Mouse (Mus musculus): ENCODE results near the gene Oit1.

The Oit1 gene

DNA sequence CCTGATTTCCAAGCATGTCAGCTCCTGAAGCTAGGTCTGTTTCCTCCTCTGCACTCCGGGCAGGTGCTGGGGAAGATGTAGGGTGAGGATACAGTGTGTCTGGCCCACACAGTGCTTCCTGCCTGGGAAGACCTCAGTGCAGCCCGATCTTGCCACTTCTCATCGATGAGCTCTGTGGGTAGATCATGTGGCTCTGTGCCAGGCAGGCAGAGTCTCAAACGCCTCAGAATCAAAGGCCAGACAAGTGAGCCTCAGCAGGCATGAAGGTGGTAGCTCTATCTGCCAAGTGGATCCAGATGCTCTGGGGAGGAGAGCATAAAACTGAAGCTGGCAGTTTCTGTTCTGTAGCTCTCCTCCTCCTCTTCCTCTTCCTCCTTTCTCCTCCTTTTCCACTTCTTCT lies 38.3 kb downstream of the Oit1 start:
- no peak for DNase-seq (ENCODE audit: extremely low read depth, low read depth, low spot score)

DNA sequence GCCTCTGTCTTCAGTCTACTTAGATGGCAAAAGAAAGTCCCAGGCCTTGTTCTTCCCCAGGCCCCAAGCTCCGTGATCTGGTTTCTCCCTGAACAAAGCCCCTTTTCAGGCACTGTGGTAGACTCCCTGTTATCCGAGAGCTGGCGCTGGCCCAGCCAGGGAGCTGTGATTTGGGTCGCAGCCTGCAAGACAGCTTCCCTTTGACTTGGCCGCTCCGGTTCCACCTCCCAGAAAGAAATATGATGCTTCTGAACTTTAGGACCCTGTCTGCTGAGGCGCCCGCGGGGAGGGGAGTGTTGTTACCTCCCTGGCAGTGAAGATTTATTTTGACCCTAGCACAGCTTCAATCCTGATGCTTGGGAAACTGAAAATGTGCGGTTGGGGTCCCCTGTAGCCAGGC lies 42.6 kb downstream of the Oit1 start:
- DNase-seq (ENCODE audit: extremely low read depth, low read depth, low spot score) = no peak

DNA sequence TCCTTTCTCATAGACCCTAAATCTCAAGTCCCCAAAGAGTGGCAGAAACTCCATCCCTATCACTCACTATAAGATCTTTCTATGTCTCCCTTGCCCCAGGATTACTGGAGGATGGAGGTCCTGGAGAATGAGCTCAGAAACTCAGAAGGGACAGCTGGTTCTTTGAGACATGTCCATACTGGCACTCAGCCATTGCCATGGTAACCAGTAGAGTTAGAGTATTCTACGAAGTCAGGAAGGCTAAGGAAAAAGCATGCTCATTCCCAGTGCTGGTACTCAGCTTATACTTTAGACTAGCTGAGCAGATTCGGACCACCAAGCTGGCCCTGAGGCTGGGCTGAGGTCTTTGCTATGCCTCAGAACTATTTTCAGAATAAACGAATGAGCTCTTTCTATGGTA lies 44.0 kb downstream of the Oit1 start:
- no peak for DNase-seq (ENCODE audit: extremely low read depth, low read depth, low spot score)

- no peak for DNase-seq (ENCODE audit: extremely low read depth, low read depth, low spot score)
Measured at GRCm38 (mm10) chr14:8332314-8333252, 46.0 kb downstream of the Oit1 start.

DNA sequence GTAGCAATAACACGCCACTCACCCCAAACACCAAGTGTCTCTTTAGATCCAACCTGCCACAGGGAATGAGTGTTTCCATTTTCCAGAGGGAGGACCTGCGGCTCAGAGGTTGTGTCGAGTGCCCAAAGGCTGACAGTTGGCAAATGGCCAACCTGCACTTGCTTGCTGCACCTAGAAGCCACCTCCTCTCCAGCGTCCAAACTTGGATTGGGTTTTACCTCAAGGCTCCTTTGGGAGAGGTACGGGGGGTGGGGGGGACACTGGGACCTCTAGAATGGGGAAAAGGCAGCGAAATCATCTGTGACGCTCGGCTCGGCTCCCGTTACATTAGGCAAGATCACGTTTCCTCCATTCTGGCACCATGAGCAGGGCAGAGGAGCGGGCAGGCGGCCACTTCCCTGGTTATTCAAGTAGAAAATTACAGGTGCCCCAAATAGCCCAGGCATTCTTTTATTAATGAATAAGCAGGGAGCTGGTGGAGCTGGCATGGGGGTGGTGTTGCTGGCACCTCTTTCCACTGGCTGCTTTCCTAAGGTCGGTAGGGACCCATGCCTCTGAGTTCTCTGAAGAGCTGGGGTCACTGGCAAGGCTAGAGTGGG lies 47.1 kb downstream of the Oit1 start:
- no peak for DNase-seq (ENCODE audit: extremely low read depth, low read depth, low spot score)

- no peak for DNase-seq (ENCODE audit: extremely low read depth, low read depth, low spot score)
Measured at GRCm38 (mm10) chr14:8330390-8330789, 48.2 kb downstream of the Oit1 start.

- no peak for DNase-seq (ENCODE audit: extremely low read depth, low read depth, low spot score)
Measured at GRCm38 (mm10) chr14:8329552-8329951, 49.0 kb downstream of the Oit1 start.

GRCm38 (mm10) chr14:8327371-8327770 lies 51.2 kb downstream of the Oit1 start:
- DNase-seq (ENCODE audit: extremely low read depth, low read depth, low spot score) = peak; percentile 98

DNA sequence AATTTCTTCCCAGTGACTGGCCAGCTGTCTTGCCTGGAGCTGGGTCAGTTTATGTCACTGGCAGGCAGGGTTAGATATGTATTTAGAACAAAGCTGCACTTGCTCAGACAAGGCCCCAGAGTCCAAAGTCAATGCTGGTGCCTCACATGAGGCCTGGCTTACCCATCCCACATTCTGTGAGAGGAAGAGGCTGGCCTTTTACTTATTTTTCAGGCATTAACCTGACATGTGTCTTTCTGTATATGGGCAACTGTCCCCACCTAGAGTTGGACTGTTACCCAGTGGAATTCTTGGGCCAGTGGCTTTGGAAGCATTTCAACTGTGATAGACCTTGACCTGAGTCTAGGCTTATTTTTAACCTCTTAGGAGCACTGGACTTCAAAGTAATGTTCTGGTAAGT lies 51.6 kb downstream of the Oit1 start:
- no peak for DNase-seq (ENCODE audit: extremely low read depth, low read depth, low spot score)

GRCm38 (mm10) chr14:8325746-8326145 lies 52.8 kb downstream of the Oit1 start:
- DNase-seq (ENCODE audit: extremely low read depth, low read depth, low spot score) = no peak

- DNase-seq (ENCODE audit: extremely low read depth, low read depth, low spot score) = no peak
Measured at GRCm38 (mm10) chr14:8320528-8320927, 58.0 kb downstream of the Oit1 start.

DNA sequence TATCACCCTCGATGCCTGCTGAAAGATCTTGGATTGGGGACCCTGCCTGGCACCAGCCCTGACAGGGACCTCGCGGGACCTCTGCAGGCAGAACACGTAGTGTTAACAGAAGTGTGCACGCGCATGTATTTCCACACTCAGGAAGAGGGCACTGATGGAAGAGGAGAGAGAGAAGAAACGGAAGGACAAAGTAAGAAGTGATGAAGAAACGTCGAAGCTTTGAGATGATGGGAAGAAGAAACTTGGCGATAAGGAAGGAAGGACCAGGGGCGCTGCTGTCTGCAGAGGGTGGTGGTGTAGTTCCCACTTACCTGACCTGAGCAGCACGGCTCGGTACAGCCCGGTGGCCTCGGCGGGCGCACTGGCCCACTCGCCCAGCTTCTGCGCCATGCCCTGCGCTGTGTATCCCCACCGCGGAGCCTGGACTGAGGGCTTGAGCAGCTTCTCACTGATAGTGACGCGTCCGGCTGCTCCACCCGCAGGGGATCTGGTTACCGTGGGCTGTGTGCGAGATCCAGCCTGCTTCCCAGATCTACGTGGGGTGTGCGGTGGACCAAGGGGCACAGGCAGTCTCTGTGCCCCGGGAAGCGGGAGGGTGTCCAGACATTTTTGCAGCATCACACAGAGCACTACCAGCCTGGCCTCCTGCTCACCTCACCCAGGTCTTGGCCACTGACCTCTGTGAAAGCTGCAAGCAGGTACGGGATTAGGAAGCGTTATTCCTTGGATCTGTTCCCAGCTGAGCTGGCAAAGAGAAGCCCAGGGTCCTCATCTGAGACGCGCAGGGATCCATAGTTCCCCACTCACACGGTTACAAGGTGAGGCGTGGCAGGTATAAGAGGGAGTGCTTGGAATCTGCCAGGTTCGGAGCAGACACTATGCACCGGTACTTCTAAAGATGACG lies 61.1 kb downstream of the Oit1 start, which contains the start of gene Fam107a:
Gene Fam107a, minus strand, starts transcription at position 830 of the 904 bp plus-strand sequence.
- no peak for DNase-seq (ENCODE audit: extremely low read depth, low read depth, low spot score)

DNA sequence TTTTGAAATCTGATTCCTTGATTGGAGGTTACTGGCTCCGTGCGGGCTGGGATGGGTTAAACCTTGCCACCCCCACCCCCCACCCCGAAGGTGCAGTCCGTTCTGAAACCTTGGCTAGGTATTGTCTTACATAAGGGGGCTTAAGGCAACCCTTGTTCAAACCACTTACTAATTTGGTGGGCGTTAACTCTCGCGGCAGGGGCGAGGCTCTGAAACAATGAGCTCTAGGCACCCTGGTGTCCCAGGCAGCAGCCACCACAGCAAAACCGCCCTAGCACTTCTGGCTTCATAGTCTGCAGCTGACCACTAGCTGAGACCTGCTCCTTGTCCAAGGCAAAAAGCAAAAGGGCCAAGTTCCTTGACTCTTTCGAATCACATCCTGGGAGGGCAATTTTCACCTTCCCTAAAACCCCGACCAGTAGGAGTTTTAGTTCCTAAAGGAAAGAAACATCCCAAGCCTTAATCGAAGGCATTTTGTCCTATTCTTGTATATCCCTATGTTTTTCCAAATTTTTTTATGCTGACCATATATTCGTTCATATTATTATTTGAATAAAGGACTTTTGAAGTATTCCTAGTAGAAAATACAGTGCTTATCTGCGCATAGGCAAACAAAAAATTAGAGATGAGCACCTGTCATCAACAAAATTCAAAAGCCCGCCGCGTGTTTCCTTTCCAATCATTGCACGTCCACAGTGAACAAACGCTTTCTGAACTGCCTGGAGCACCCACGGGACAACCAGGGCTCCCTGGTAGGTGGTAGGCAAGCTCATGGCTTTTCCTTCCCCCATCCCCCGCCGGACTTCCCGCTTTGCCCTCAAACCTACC lies 62.0 kb downstream of the Oit1 start:
- no peak for DNase-seq (ENCODE audit: extremely low read depth, low read depth, low spot score)

- DNase-seq (ENCODE audit: extremely low read depth, low read depth, low spot score) = no peak
Measured at GRCm38 (mm10) chr14:8315169-8315568, 63.4 kb downstream of the Oit1 start.

GRCm38 (mm10) chr14:8314536-8314935 lies 64.0 kb downstream of the Oit1 start:
- DNase-seq (ENCODE audit: extremely low read depth, low read depth, low spot score) = no peak

GRCm38 (mm10) chr14:8313877-8314276 lies 64.7 kb downstream of the Oit1 start:
- no peak for DNase-seq (ENCODE audit: extremely low read depth, low read depth, low spot score)

GRCm38 (mm10) chr14:8309621-8310141 lies 68.9 kb downstream of the Oit1 start:
- DNase-seq (ENCODE audit: extremely low read depth, low read depth, low spot score) = no peak

DNA sequence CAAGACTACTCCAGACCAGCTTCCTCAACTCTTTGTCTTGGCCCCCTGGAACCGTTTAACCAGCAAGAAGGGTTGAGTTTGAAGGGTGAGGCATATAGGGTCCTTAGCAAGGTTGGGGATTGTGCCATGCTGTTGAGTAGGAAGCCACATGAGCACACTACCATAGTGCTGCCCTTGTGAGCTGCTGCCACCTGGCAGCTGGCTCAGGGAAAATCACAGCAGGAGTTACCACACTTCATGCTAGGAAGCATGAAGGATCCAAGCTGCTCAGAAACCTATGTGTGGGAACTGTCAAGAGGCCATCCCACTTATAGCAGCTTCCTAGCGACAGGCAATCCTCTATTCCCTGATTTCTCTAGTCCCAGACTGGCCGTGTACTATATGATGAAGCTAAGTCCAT lies 69.9 kb downstream of the Oit1 start:
- DNase-seq (ENCODE audit: extremely low read depth, low read depth, low spot score) = no peak

- no peak for DNase-seq (ENCODE audit: extremely low read depth, low read depth, low spot score)
Measured at GRCm38 (mm10) chr14:8306884-8307283, 71.7 kb downstream of the Oit1 start.

DNA sequence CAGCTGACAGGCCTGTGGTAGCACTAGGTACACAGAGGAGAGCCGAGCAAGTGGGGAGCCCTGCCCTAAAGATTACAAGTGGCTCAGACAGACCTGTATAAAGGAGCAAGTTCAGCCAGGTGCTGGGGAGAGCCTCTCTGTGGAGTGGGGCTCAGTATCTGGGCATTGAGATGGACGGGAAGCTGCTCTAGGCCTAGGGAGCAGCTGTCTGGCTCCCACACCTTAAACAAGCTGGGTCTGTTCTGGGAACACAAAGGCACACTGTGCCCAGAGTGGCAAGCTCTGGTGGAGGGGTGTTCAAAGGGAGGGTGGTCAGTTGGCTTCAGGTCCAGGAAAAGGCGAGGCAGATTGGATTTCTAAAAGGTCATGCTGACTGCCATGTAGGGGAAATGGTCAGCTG lies 73.5 kb downstream of the Oit1 start:
- DNase-seq (ENCODE audit: extremely low read depth, low read depth, low spot score) = no peak
